Mouse (Mus musculus) midbrain, embryonic 11.5 days (tissue): Measurements from ENCODE around the gene Prmt1. TPM values are rescaled to one million over a fixed set of nuclear protein-coding genes. Genes with fewer than 3 reads are reported as not detected.

ENCODE experiments used
- ATAC-seq: fragments of 200-750 bp; cut with Nextera tagmentation; 2 replicates; pipeline ENCODE4 v1.8.0; 2017; ENCODE audit warnings: moderate TSS enrichment, moderate library complexity; ENCODE audit not compliant: low FRiP score
- DNase-seq: peaks from one replicate; pipeline ENCODE4 v3.0.0; 2015; ENCODE audit warnings: low spot score; ENCODE audit errors: missing footprints
- H3K27ac ChIP-seq: fragments of 300-500 bp; sonication (generic); 2 replicates; pipeline ENCODE4 v1.5.1; 2014; ENCODE audit warnings: low read depth, low read length
- H3K27me3 ChIP-seq: fragments of 300-500 bp; sonication (generic); 2 replicates; pipeline ENCODE4 v1.6.1; 2014; ENCODE audit warnings: mild to moderate bottlenecking, low read length, moderate library complexity, mixed read lengths; ENCODE audit not compliant: control insufficient read depth, insufficient read depth
- H3K36me3 ChIP-seq: fragments of 300-500 bp; sonication (generic); 2 replicates; pipeline ENCODE4 v1.6.1; 2014; ENCODE audit warnings: mild to moderate bottlenecking, low read length, moderate library complexity, mixed read lengths; ENCODE audit not compliant: control insufficient read depth, insufficient read depth
- H3K4me1 ChIP-seq: fragments of 300-500 bp; sonication (generic); 2 replicates; pipeline ENCODE4 v1.6.1; 2014; ENCODE audit warnings: low read length; ENCODE audit not compliant: control insufficient read depth, insufficient read depth
- H3K4me2 ChIP-seq: fragments of 300-500 bp; sonication (generic); 2 replicates; pipeline ENCODE4 v1.6.1; 2014; ENCODE audit warnings: mild to moderate bottlenecking, moderate library complexity
- H3K4me3 ChIP-seq: fragments of 300-500 bp; sonication (generic); 2 replicates; pipeline ENCODE4 v1.5.1; 2014; ENCODE audit warnings: low read depth, low read length
- H3K9ac ChIP-seq: fragments of 300-500 bp; sonication (generic); 2 replicates; pipeline ENCODE4 v1.6.1; 2014; ENCODE audit warnings: low read length
- H3K9me3 ChIP-seq: fragments of 300-500 bp; sonication (generic); 2 replicates; pipeline ENCODE4 v1.6.1; 2016; ENCODE audit warnings: low read length; ENCODE audit not compliant: control insufficient read depth
- WGBS: fragments of 180-500 bp; shearing (Covaris S2); extraction: QIAGEN DNeasy Blood & Tissue Kit; methylation state at CpG from one replicate; pipeline ENCODE4 v1.1.7; 2014; 5-methylcytosine and 5-hydroxymethylcytosine counted together
- polyA plus RNA-seq: library from polyadenylated mRNA; unstranded; fragments of >200 nt; fragmentation: Nextera tagmentation; extraction: Ambion mirVana; gene quantifications from 2 replicates; pipeline ENCODE4 v1.2.1, GENCODE M21; 2014

Gene Prmt1
- polyA plus RNA-seq, 1 experiment from 2014 or later: 281 TPM

DNA sequence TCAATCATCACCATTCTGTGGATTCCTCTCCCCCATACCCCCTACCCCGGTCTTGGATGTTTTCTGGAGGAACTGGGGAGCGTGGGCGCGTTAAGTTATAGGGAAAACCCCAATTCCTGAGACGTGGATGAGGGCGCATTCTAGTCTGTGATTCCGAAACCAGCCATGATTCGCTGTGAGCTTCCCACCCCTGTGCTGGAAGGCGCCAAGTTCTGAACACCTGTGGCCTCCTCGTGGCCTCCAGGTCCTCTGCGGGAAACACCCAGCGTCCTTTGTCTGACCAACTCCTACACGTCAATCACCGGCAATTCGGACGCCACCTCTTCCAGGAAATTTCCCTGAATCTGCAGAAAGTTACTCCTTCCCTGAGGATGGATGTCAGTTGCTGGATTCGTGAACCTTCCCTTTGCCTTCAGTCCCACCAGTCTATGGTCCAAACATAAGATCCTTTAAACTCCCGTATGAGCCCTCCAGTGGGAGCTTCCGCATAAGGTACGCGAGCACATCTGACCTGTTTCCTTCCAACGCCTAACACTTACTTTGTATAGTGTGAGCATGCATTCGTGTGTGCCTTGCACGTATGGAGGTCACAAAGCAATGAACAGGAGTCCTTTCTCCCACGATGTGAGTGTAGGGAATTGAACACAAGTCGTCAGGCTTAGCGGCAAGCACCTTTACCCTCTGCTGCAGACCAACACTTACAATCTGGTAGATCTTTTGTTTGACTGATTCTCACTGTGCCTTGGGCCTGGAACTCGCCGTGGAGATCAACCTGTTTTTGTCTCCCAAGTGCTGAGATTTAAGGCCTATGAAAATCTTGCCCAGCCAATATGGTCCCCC lies 731 bp upstream of the Prmt1 start:
- under 1% methylated on average over 29 of the region's 29 CpGs for WGBS
- Histone ChIP-seq H3K9me3 (no peaks in the 10 kb centered on the region), H3K9ac (peak overlapping the region; percentile 81), H3K36me3 (peaks cover 2% of the 10 kb centered on the region; the same call in 1 of the 2 replicates), H3K27me3 (no peaks in the 10 kb centered on the region), H3K4me3 (peak overlapping the region; percentile 53), H3K4me1 (peaks cover 22% of the 10 kb centered on the region), H3K27ac (peak overlapping the region; percentile 83), H3K4me2 (peak overlapping the region; percentile 65)
- ATAC-seq (peak; percentile 31), DNase-seq (peak; percentile 98)

DNA sequence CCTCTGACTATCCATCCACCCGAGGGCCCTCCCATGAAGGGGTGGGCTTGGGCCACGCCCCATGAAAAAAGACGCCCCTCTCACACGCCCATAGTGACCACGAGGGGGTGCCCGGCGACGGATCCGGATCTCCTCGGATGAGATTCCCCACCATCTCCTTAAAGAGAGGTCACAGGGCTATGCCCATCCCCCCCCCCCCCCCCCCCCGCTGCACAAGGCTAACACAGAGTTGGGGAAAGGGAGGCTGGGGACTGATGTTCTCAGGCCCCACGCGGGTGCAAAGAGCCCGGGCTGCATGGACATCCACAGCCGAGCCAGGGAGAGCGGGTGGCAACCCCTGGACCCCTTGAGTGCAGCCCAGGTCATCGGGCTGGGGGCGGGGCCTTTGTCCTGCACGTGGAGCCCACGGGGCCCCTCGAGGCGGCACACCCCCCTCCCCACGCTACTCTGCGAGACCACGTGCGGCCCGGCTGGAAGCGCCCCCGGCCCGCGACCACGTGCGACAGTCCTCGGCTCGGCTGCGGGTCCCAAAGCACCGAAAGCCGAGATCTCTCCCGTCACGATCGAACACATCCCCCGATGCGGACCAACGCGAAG lies 675 bp downstream of the Prmt1 start:
- Histone ChIP-seq H3K36me3 (peaks cover 16% of the 10 kb centered on the region), H3K9ac (peak overlapping the region; percentile 99), H3K27ac (peak overlapping the region; percentile 88), H3K4me1 (peaks cover 22% of the 10 kb centered on the region), H3K9me3 (no peaks in the 10 kb centered on the region), H3K4me3 (peak overlapping the region; percentile 97), H3K4me2 (peak overlapping the region; percentile 65), H3K27me3 (no peaks in the 10 kb centered on the region)
- ATAC-seq (peak; percentile 31), DNase-seq (peak; percentile 96)
- under 1% methylated on average over 44 of the region's 45 CpGs for WGBS

DNA sequence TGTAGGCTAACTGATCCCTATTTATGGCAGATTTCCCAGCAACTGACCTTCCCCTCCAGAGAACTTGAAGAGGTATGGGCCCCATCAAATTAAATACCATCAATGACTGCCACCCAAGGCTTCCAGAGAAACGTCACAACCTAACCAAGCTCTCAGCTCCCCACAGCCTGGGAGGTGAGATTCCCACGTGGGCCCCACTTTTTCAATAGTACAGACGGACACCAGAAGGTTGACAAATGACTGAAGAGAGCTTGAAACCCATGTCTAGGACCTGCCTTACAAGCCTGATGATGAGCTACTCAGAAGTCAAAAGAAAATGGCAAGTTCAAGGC lies 1.6 kb downstream of the Prmt1 start:
- ATAC-seq (no peak), DNase-seq (no peak)
- H3K4me3 ChIP-seq: peak overlapping the region; percentile 97
- H3K36me3 ChIP-seq: peaks cover 24% of the 10 kb centered on the region
- 53% methylated on average over 3 of the region's 3 CpGs for WGBS
- H3K27ac ChIP-seq: no peak overlapping the region
- peak overlapping the region; percentile 65 for H3K4me2 ChIP-seq
- H3K4me1 ChIP-seq: peaks cover 22% of the 10 kb centered on the region
- no peak overlapping the region for H3K9ac ChIP-seq
- H3K27me3 ChIP-seq: no peaks in the 10 kb centered on the region
- no peaks in the 10 kb centered on the region for H3K9me3 ChIP-seq

DNA sequence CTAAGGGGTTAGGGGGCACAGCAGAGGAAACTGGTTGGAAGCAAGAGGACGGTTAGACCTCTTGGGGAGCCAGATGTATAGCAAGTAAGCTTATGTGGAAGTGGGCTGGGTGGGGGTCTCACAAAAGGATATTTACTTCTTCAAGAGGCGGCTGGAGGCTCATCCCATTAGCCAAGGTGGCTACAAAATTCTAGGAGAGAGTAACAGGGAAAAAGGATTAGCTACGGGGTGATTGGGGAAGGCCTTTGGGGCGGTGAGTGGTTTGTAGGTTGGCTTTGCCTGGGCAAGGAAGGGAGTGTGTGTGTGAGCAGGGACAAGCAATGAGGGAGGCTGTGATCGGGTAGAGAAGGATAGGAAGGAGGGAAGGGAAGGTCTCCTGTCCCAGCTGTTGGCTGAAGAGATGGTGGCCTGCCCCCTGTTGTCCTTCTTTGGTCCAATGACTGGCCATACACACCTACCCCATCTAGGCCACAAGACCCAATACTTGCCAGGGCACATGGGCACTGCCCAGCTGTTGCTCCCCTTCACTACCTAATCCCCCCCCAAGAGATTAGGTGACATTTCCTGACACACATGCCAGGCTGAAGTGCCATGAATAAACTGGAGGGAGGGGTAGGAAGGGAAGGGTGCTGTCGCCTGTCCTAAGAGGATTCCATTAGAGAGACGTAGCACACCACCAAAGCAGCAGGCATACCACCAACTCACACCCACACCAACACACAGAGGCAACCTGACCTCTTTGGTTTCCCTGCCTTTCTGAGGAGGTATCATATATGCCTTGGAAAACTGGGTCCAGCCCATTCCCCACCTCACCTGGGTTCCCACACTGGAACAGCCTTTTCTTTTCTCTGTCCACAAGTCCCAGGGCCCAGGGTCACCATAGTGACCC lies 2.2 kb downstream of the Prmt1 start:
- Histone ChIP-seq H3K4me3 (peak overlapping the region; percentile 97), H3K27ac (no peak overlapping the region), H3K4me2 (peak overlapping the region; percentile 65), H3K36me3 (peaks cover 28% of the 10 kb centered on the region), H3K9me3 (no peaks in the 10 kb centered on the region), H3K4me1 (peaks cover 21% of the 10 kb centered on the region), H3K27me3 (no peaks in the 10 kb centered on the region), H3K9ac (peak overlapping the region; percentile 20)
- ATAC-seq (no peak), DNase-seq (no peak)
- WGBS: 67% methylated on average over 7 of the region's 7 CpGs

GRCm38 (mm10) chr7:44983085-44983484 lies 3.3 kb downstream of the Prmt1 start:
- H3K9me3 ChIP-seq: no peaks in the 10 kb centered on the region
- no peak overlapping the region for H3K27ac ChIP-seq
- WGBS: 41% methylated on average over 6 of the region's 6 CpGs
- no peak overlapping the region for H3K4me3 ChIP-seq
- H3K4me1 ChIP-seq: peaks cover 12% of the 10 kb centered on the region
- no peak overlapping the region for H3K4me2 ChIP-seq
- peaks cover 39% of the 10 kb centered on the region for H3K36me3 ChIP-seq
- no peak overlapping the region for H3K9ac ChIP-seq
- DNase-seq (peak; percentile 99), ATAC-seq (no peak)
- no peaks in the 10 kb centered on the region for H3K27me3 ChIP-seq

DNA sequence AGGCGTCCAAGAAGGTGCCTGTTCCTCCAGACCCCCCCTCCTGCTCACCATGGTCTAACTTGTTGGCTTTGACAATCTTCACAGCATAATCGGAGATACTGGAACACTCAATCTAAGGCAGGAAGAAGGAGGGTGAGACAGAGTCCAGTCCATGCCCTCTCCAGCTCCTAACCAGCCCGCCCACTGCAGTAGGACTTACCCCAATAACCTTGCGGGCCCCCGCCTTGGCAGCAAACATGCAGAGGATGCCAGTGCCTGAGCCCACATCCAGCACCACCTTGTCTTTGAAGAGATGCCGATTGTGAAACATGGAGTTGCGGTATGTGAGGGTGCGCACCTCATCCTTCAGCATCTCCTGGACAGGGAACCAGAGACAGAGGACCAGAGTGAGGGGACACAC lies 4.8 kb downstream of the Prmt1 start:
- Histone ChIP-seq H3K4me2 (no peak overlapping the region), H3K9ac (no peak overlapping the region), H3K27ac (no peak overlapping the region), H3K4me1 (peaks cover 10% of the 10 kb centered on the region), H3K9me3 (no peaks in the 10 kb centered on the region), H3K36me3 (peaks cover 54% of the 10 kb centered on the region), H3K4me3 (no peak overlapping the region), H3K27me3 (no peaks in the 10 kb centered on the region)
- ATAC-seq: no peak
- WGBS: 96% methylated on average over 8 of the region's 8 CpGs
- no peak for DNase-seq

DNA sequence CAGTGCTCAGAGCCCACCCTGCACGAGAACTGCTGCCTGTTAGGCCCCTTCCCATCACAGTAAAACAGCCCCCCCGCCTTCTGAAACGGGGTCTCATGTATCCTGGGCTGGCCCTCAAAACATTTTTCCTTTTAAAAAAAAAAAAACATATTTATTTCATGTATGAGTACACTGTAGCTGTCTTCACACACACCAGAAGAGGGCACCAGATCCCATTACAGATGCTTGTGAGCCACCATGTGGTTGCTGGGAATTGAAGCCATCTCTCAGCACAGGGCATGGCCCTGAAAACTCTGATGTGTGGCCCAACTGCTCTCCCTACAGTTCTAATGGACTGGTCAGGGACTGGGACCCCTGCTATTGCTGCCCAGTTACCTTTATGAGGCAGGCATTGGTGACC lies 8.1 kb downstream of the Prmt1 start:
- Histone ChIP-seq H3K36me3 (peaks cover 63% of the 10 kb centered on the region), H3K27ac (no peak overlapping the region), H3K9me3 (no peaks in the 10 kb centered on the region), H3K4me3 (no peak overlapping the region), H3K9ac (no peak overlapping the region), H3K4me1 (peaks cover 12% of the 10 kb centered on the region), H3K4me2 (no peak overlapping the region), H3K27me3 (no peaks in the 10 kb centered on the region)
- ATAC-seq (no peak), DNase-seq (no peak)
- WGBS: 87% methylated on average over 3 of the region's 3 CpGs

GRCm38 (mm10) chr7:44975117-44975419 lies 11.3 kb downstream of the Prmt1 start:
- H3K9ac ChIP-seq: no peak overlapping the region
- H3K27ac ChIP-seq: peak overlapping the region; percentile 17
- no peaks in the 10 kb centered on the region for H3K9me3 ChIP-seq
- peaks cover 42% of the 10 kb centered on the region for H3K36me3 ChIP-seq
- WGBS: 26% methylated on average over 6 of the region's 6 CpGs
- no peaks in the 10 kb centered on the region for H3K27me3 ChIP-seq
- DNase-seq: no peak
- peak overlapping the region; percentile 81 for H3K4me2 ChIP-seq
- H3K4me1 ChIP-seq: peaks cover 23% of the 10 kb centered on the region
- no peak for ATAC-seq
- H3K4me3 ChIP-seq: peak overlapping the region; percentile 47; the same call in 1 of the 2 replicates
